Mouse (Mus musculus) testis, adult 2 months (tissue): Measurements from ENCODE around the gene Gm11627.

ENCODE experiments used
- CTCF ChIP-seq: fragments of 200-500 bp; IDR thresholded peaks from 2 replicates; pipeline ENCODE4 v1.5.1; 2012; ENCODE audit warnings: low read depth, mild to moderate bottlenecking, inconsistent platforms, low read length, moderate library complexity; ENCODE audit not compliant: control insufficient read depth, insufficient read depth, insufficient replicate concordance
- POLR2A ChIP-seq: fragments of 200-500 bp; IDR thresholded peaks from 2 replicates; pipeline ENCODE4 v1.6.1; 2012; ENCODE audit warnings: low read depth, mild to moderate bottlenecking, inconsistent platforms, low read length, moderate library complexity; ENCODE audit not compliant: control insufficient read depth

- peak; percentile 93 for TF ChIP-seq CTCF
- TF ChIP-seq POLR2A, result no peak
These were observed 11.1 kb downstream of the Gm11627 start for GRCm38 (mm10) chr11:102568191-102568590.
